8 mouse cellular contexts compared by ENCODE assay signal in genomic region chr6:52639546-52640223, GRCm38 (mm10). TPM values are rescaled to one million over a fixed set of nuclear protein-coding genes. Genes with fewer than 3 reads are reported as not detected.
DNase-seq lines count a peak whose midpoint lies in the region; ATAC-seq and TF ChIP-seq lines count a peak whose summit lies in the region.

No protein-coding gene starts in this region.

- TF ChIP-seq POLR2A in cortical plate, adult 2 months (IDR thresholded peaks at IDR 0.05; ENCODE audit: extremely low read depth, insufficient read depth, low read length): no peak

- peak; percentile 4; the same call in 1 of the 2 replicates for TF ChIP-seq CTCF in gastrocnemius, adult 2 months (IDR thresholded peaks at IDR 0.05)
- no peak for TF ChIP-seq CTCF in cortical plate, adult 2 months (IDR thresholded peaks at IDR 0.05; ENCODE audit: extremely low read depth, insufficient read depth, low read length)

- intact Hi-C loops in gastrocnemius, adult 2 months (cut with DNase I): loop anchor here (5.0 kb wide), 2 partner anchors 73 to 83 kb away; partner anchors contain the start of gene Tax1bp1
- intact Hi-C loops in left cerebral cortex, postnatal 36 days (cut with DNase I): loop anchor here (5.0 kb wide), 1 partner anchor 73 kb away; the partner anchor contains the start of gene Tax1bp1

- H3K36me3 ChIP-seq in liver, embryonic 12.5 days: peaks cover 3% of the 10 kb centered on the region; the same call in 1 of the 2 replicates
- no peaks in the 10 kb centered on the region for H3K36me3 ChIP-seq in neural tube, embryonic 14.5 days (ENCODE audit: control insufficient read depth, insufficient read depth, low read length)

- ATAC-seq in liver, embryonic 12.5 days: peak; percentile 33
- ATAC-seq in neural tube, embryonic 14.5 days (ENCODE audit: low read depth): peak; percentile 47; the same call in 1 of the 2 replicates

- H3K9ac ChIP-seq in liver, embryonic 12.5 days: peak overlapping the region; percentile 92
- peak overlapping the region; percentile 80 for H3K9ac ChIP-seq in neural tube, embryonic 14.5 days (replicated peaks; ENCODE audit: low read depth, low read length)

- H3K27ac ChIP-seq in gastrocnemius, adult 2 months: peak overlapping the region; percentile 95
- 0 out of 2 replicates have a peak overlapping the region, but pooled peaks have one; percentile 22 for H3K27ac ChIP-seq in cortical plate, adult 2 months (ENCODE audit: insufficient read depth, low read length)
- H3K27ac ChIP-seq in liver, embryonic 12.5 days: peak overlapping the region; percentile 85
- H3K27ac ChIP-seq in neural tube, embryonic 14.5 days (ENCODE audit: low read depth, low read length): peak overlapping the region; percentile 74

- peak overlapping the region; percentile 88 for H3K4me2 ChIP-seq in liver, embryonic 12.5 days
- peak overlapping the region; percentile 81 for H3K4me2 ChIP-seq in neural tube, embryonic 14.5 days (ENCODE audit: low read depth, low read length)

- H3K9me3 ChIP-seq in liver, embryonic 12.5 days (replicated peaks): no peaks in the 10 kb centered on the region
- H3K9me3 ChIP-seq in neural tube, embryonic 14.5 days (ENCODE audit: control insufficient read depth, low read length): no peaks in the 10 kb centered on the region

- H3K27me3 ChIP-seq in liver, embryonic 12.5 days (replicated peaks): no peaks in the 10 kb centered on the region
- no peaks in the 10 kb centered on the region for H3K27me3 ChIP-seq in neural tube, embryonic 14.5 days (ENCODE audit: control insufficient read depth, insufficient read depth, low read length)

- DNase-seq in gastrocnemius, adult 2 months: no peak
- no peak for DNase-seq in gastrocnemius, postnatal 4 days (ENCODE audit: low spot score in 2 of 2)
- peak; percentile 59 for DNase-seq in A20 (ENCODE audit: low read depth, low spot score)
- DNase-seq in heart, postnatal 4 days: peak; percentile 37
- DNase-seq in left cerebral cortex, postnatal 36 days (ENCODE audit: low spot score in 2 of 2): no peak

- WGBS in liver, embryonic 12.5 days (ENCODE audit: insufficient replicate concordance): 2% methylated on average over 28 of the region's 28 CpGs
- WGBS in neural tube, embryonic 14.5 days: 2% methylated on average over 28 of the region's 28 CpGs

- H3K4me3 ChIP-seq in gastrocnemius, adult 2 months: peak overlapping the region; percentile 88
- peak overlapping the region; percentile 74 for H3K4me3 ChIP-seq in cortical plate, adult 2 months (ENCODE audit: insufficient read depth, low read length)
- H3K4me3 ChIP-seq in liver, embryonic 12.5 days: peak overlapping the region; percentile 84
- H3K4me3 ChIP-seq in neural tube, embryonic 14.5 days (ENCODE audit: low read depth, low read length): peak overlapping the region; percentile 75

- no peaks in the 10 kb centered on the region; the same call in 1 of the 2 replicates for H3K4me1 ChIP-seq in cortical plate, adult 2 months (ENCODE audit: control insufficient read depth, insufficient read depth, low read length)
- H3K4me1 ChIP-seq in liver, embryonic 12.5 days: peaks cover 24% of the 10 kb centered on the region
- peaks cover 11% of the 10 kb centered on the region for H3K4me1 ChIP-seq in neural tube, embryonic 14.5 days (ENCODE audit: control insufficient read depth, insufficient read depth, low read length)

RNA-seq across cellular contexts. Expression of gene Hibadh, which starts 0.5 kb away (rescaled TPM):
- total RNA-seq in gastrocnemius, adult 2 months (2021): 100 to 1,000 TPM; 105 to 137 TPM
- 10 to 100 TPM; 71.6 to 80.0 TPM for total RNA-seq in gastrocnemius, postnatal 4 days (2021)
- 55.8 and 56.0 TPM in 2 replicates for polyA plus RNA-seq in cortical plate, adult 2 months (2012; rRNA removed)
- 100 to 1,000 TPM; 126 to 131 TPM for total RNA-seq in heart, postnatal 4 days (2021)
- 68.3 and 68.6 TPM in 2 replicates for polyA plus RNA-seq in liver, embryonic 12.5 days (2016; fragmentation: Nextera tagmentation; extraction: Ambion mirVana)
- 43.9 and 44.6 TPM in 2 replicates for polyA plus RNA-seq in neural tube, embryonic 14.5 days (2014; fragmentation: Nextera tagmentation; extraction: Ambion mirVana)
- total RNA-seq in left cerebral cortex, postnatal 36 days (2021): 10 to 100 TPM; 45.2 to 47.2 TPM

Comparison
In these comparisons a context has a peak if more than half of its experiments do, and no peak if none do; other contexts are left out.
1. DNase-seq: peak in A20 (single experiment) and heart, postnatal 4 days (single experiment); none in gastrocnemius, adult 2 months (single experiment), gastrocnemius, postnatal 4 days (0 of 2) and left cerebral cortex, postnatal 36 days (0 of 2).
2. H3K27ac ChIP-seq: peak in every context shown above with its lines; median percentile 95 in gastrocnemius, adult 2 months; 85 in liver, embryonic 12.5 days; 74 in neural tube, embryonic 14.5 days; 22 in cortical plate, adult 2 months.
3. Peak in every context shown above with its lines, with median percentiles within 50 percentile points of each other: H3K4me3 ChIP-seq.